Mouse (Mus musculus): ENCODE measurements around the gene Adamts17. TPM values are rescaled to one million over a fixed set of nuclear protein-coding genes. Genes with fewer than 3 reads are reported as not detected.

The Adamts17 gene
- polyA plus RNA-seq, 1 experiment: 2.3 TPM

- WGBS: 68% methylated on average over 5 of the region's 5 CpGs
- H3K4me1 ChIP-seq (ENCODE audit: control insufficient read depth, insufficient read depth, low read length): no peaks in the 10 kb centered on the region
- H3K27ac ChIP-seq (ENCODE audit: control insufficient read depth, insufficient read depth, low read depth, low read length, poor library complexity): no peak overlapping the region
- no peak overlapping the region for H3K4me3 ChIP-seq (replicated peaks; ENCODE audit: control insufficient read depth, low read depth, low read length)
- TF ChIP-seq POLR2A (IDR thresholded peaks at IDR 0.05; ENCODE audit: borderline replicate concordance, control insufficient read depth, low read depth, low read length): no peak
- no peak for TF ChIP-seq CTCF (IDR thresholded peaks at IDR 0.05; ENCODE audit: control insufficient read depth, insufficient read depth, low read length)
Observed at GRCm38 (mm10) chr7:66830803-66831202, 8.7 kb upstream of the Adamts17 start.

GRCm38 (mm10) chr7:66831295-66831694 lies 8.2 kb upstream of the Adamts17 start:
- H3K4me1 ChIP-seq (ENCODE audit: control insufficient read depth, insufficient read depth, low read length): no peaks in the 10 kb centered on the region
- no peak overlapping the region for H3K27ac ChIP-seq (ENCODE audit: control insufficient read depth, insufficient read depth, low read depth, low read length, poor library complexity)
- WGBS: 81% methylated on average over 5 of the region's 5 CpGs
- TF ChIP-seq POLR2A (IDR thresholded peaks at IDR 0.05; ENCODE audit: borderline replicate concordance, control insufficient read depth, low read depth, low read length): no peak
- TF ChIP-seq CTCF (IDR thresholded peaks at IDR 0.05; ENCODE audit: control insufficient read depth, insufficient read depth, low read length): no peak
- no peak overlapping the region for H3K4me3 ChIP-seq (replicated peaks; ENCODE audit: control insufficient read depth, low read depth, low read length)

- Histone ChIP-seq H3K4me3 (replicated peaks; ENCODE audit: control insufficient read depth, low read depth, low read length) (peak overlapping the region; percentile 57), H3K27ac (ENCODE audit: control insufficient read depth, insufficient read depth, low read depth, low read length, poor library complexity) (no peak overlapping the region; the same call in 1 of the 2 replicates), H3K4me1 (ENCODE audit: control insufficient read depth, insufficient read depth, low read length) (no peaks in the 10 kb centered on the region)
- under 1% methylated on average over 72 of the region's 76 CpGs for WGBS
- TF ChIP-seq POLR2A (IDR thresholded peaks at IDR 0.05; ENCODE audit: borderline replicate concordance, control insufficient read depth, low read depth, low read length) (no peak; the same call in 1 of the 2 replicates), CTCF (IDR thresholded peaks at IDR 0.05; ENCODE audit: control insufficient read depth, insufficient read depth, low read length) (no peak)
Observed at GRCm38 (mm10) chr7:66840008-66840719, 629 bp downstream of the Adamts17 start.

GRCm38 (mm10) chr7:66841165-66841564 lies 1.6 kb downstream of the Adamts17 start:
- Histone ChIP-seq H3K4me1 (ENCODE audit: control insufficient read depth, insufficient read depth, low read length) (no peaks in the 10 kb centered on the region), H3K4me3 (replicated peaks; ENCODE audit: control insufficient read depth, low read depth, low read length) (no peak overlapping the region), H3K27ac (ENCODE audit: control insufficient read depth, insufficient read depth, low read depth, low read length, poor library complexity) (no peak overlapping the region)
- TF ChIP-seq POLR2A (IDR thresholded peaks at IDR 0.05; ENCODE audit: borderline replicate concordance, control insufficient read depth, low read depth, low read length): no peak
- no peak for TF ChIP-seq CTCF (IDR thresholded peaks at IDR 0.05; ENCODE audit: control insufficient read depth, insufficient read depth, low read length)
- WGBS: 70% methylated on average over 7 of the region's 7 CpGs

- 55% methylated on average over 10 of the region's 10 CpGs for WGBS
- H3K27ac ChIP-seq (ENCODE audit: control insufficient read depth, insufficient read depth, low read depth, low read length, poor library complexity): no peak overlapping the region
- H3K4me3 ChIP-seq (replicated peaks; ENCODE audit: control insufficient read depth, low read depth, low read length): no peak overlapping the region
- no peaks in the 10 kb centered on the region for H3K4me1 ChIP-seq (ENCODE audit: control insufficient read depth, insufficient read depth, low read length)
- TF ChIP-seq CTCF (IDR thresholded peaks at IDR 0.05; ENCODE audit: control insufficient read depth, insufficient read depth, low read length) (peak; percentile 25; the same call in 1 of the 2 replicates), POLR2A (IDR thresholded peaks at IDR 0.05; ENCODE audit: borderline replicate concordance, control insufficient read depth, low read depth, low read length) (no peak)
Observed at GRCm38 (mm10) chr7:66842021-66842420, 2.5 kb downstream of the Adamts17 start.

- Histone ChIP-seq H3K27ac (ENCODE audit: control insufficient read depth, insufficient read depth, low read depth, low read length, poor library complexity) (no peak overlapping the region), H3K4me1 (ENCODE audit: control insufficient read depth, insufficient read depth, low read length) (no peaks in the 10 kb centered on the region), H3K4me3 (replicated peaks; ENCODE audit: control insufficient read depth, low read depth, low read length) (no peak overlapping the region)
- TF ChIP-seq POLR2A (IDR thresholded peaks at IDR 0.05; ENCODE audit: borderline replicate concordance, control insufficient read depth, low read depth, low read length) (no peak), CTCF (IDR thresholded peaks at IDR 0.05; ENCODE audit: control insufficient read depth, insufficient read depth, low read length) (no peak)
- WGBS: 72% methylated on average over 2 of the region's 2 CpGs
Observed at GRCm38 (mm10) chr7:66843846-66844245, 4.3 kb downstream of the Adamts17 start.

GRCm38 (mm10) chr7:66846582-66846981 lies 7.0 kb downstream of the Adamts17 start:
- 78% methylated on average over 6 of the region's 6 CpGs for WGBS
- no peak overlapping the region for H3K4me3 ChIP-seq (replicated peaks; ENCODE audit: control insufficient read depth, low read depth, low read length)
- TF ChIP-seq CTCF (IDR thresholded peaks at IDR 0.05; ENCODE audit: control insufficient read depth, insufficient read depth, low read length) (no peak), POLR2A (IDR thresholded peaks at IDR 0.05; ENCODE audit: borderline replicate concordance, control insufficient read depth, low read depth, low read length) (no peak)
- H3K27ac ChIP-seq (ENCODE audit: control insufficient read depth, insufficient read depth, low read depth, low read length, poor library complexity): no peak overlapping the region
- no peaks in the 10 kb centered on the region for H3K4me1 ChIP-seq (ENCODE audit: control insufficient read depth, insufficient read depth, low read length)

GRCm38 (mm10) chr7:66847299-66847698 lies 7.8 kb downstream of the Adamts17 start:
- 84% methylated on average over 9 of the region's 9 CpGs for WGBS
- Histone ChIP-seq H3K27ac (ENCODE audit: control insufficient read depth, insufficient read depth, low read depth, low read length, poor library complexity) (no peak overlapping the region), H3K4me1 (ENCODE audit: control insufficient read depth, insufficient read depth, low read length) (no peaks in the 10 kb centered on the region), H3K4me3 (replicated peaks; ENCODE audit: control insufficient read depth, low read depth, low read length) (no peak overlapping the region)
- no peak for TF ChIP-seq POLR2A (IDR thresholded peaks at IDR 0.05; ENCODE audit: borderline replicate concordance, control insufficient read depth, low read depth, low read length)
- TF ChIP-seq CTCF (IDR thresholded peaks at IDR 0.05; ENCODE audit: control insufficient read depth, insufficient read depth, low read length): no peak

Data from bone marrow, adult 2 months (tissue).